Mouse (Mus musculus): ENCODE data around the gene Cryba4.

DNA sequence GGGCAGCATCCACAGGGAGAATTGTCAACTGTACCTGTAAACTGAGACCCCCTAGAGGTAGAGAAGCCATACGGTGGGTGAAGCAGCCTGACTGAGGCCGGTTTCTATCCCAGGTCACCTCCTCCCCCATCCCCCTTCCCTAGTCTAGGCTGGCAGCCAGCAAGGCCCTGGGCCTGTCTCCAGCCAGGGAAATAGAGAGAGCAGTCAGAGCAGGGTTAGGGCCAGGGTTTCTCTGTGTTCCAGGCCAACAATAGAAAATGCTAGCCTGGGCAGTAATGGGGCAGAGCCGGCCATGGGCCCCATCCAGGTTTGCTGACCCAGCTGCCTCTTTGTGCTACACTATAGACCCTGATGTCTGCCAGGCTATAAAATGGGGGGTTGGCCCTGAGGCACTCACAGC, 3.1 kb upstream of the Cryba4 start, which contains the start of gene Crybb1:
- TF ChIP-seq EP300 (IDR thresholded peaks at IDR 0.05; ENCODE audit: low read depth) (no peak), CTCF (IDR thresholded peaks at IDR 0.05; ENCODE audit: low read depth) (no peak)

Data from heart, postnatal 0 days (tissue).